Mouse (Mus musculus): Measurements from ENCODE around the gene Zfp280c. TPM values are rescaled to one million over a fixed set of nuclear protein-coding genes. Genes with fewer than 3 reads are reported as not detected.

Gene Zfp280c
- 10 to 100 TPM; 18.7 to 25.9 TPM for total RNA-seq (2021)

- peak; percentile 52 to 62 for DNase-seq (ENCODE audit: extremely low spot score in 1 of 2, low spot score in 1 of 2)
Measured at GRCm38 (mm10) chrX:48594099-48594760, at the start of gene Zfp280c. Gene Zfp280c, minus strand, starts transcription at chrX:48594504.

GRCm38 (mm10) chrX:48637032-48637431 is 42.7 kb upstream of the Zfp280c start:
- no peak for DNase-seq (ENCODE audit: extremely low spot score in 1 of 2, low spot score in 1 of 2)

- no peak for DNase-seq (ENCODE audit: extremely low spot score in 1 of 2, low spot score in 1 of 2)
Measured at GRCm38 (mm10) chrX:48624054-48624420, 29.7 kb upstream of the Zfp280c start.

GRCm38 (mm10) chrX:48623379-48624053 is 29.2 kb upstream of the Zfp280c start, which contains the start of gene Slc25a14:
Gene Slc25a14, plus strand, starts transcription at chrX:48623413.
- peak; percentile 58 for DNase-seq (ENCODE audit: extremely low spot score in 1 of 2, low spot score in 1 of 2)

GRCm38 (mm10) chrX:48623049-48623378 is 28.7 kb upstream of the Zfp280c start:
- DNase-seq (ENCODE audit: extremely low spot score in 1 of 2, low spot score in 1 of 2): no peak

GRCm38 (mm10) chrX:48604872-48605271 is 10.6 kb upstream of the Zfp280c start:
- no peak for DNase-seq (ENCODE audit: extremely low spot score in 1 of 2, low spot score in 1 of 2)

GRCm38 (mm10) chrX:48596906-48597305 is 2.6 kb upstream of the Zfp280c start:
- DNase-seq (ENCODE audit: extremely low spot score in 1 of 2, low spot score in 1 of 2): no peak

- DNase-seq (ENCODE audit: extremely low spot score in 1 of 2, low spot score in 1 of 2): no peak
Measured at GRCm38 (mm10) chrX:48596053-48596452, 1.7 kb upstream of the Zfp280c start.

- DNase-seq (ENCODE audit: extremely low spot score in 1 of 2, low spot score in 1 of 2): no peak
Measured at GRCm38 (mm10) chrX:48593721-48594098, 594 bp downstream of the Zfp280c start.

- no peak for DNase-seq (ENCODE audit: extremely low spot score in 1 of 2, low spot score in 1 of 2)
Measured at GRCm38 (mm10) chrX:48583332-48583731, 11.0 kb downstream of the Zfp280c start.

- peak; percentile 42 to 77 for DNase-seq (ENCODE audit: extremely low spot score in 1 of 2, low spot score in 1 of 2)
Measured at GRCm38 (mm10) chrX:48532175-48532574, 62.1 kb downstream of the Zfp280c start.

- no peak for DNase-seq (ENCODE audit: extremely low spot score in 1 of 2, low spot score in 1 of 2)
Measured at GRCm38 (mm10) chrX:48526435-48526834, 67.9 kb downstream of the Zfp280c start.

- DNase-seq (ENCODE audit: extremely low spot score in 1 of 2, low spot score in 1 of 2): no peak
Measured at GRCm38 (mm10) chrX:48525866-48526265, 68.4 kb downstream of the Zfp280c start.

GRCm38 (mm10) chrX:48525332-48525731 is 69.0 kb downstream of the Zfp280c start:
- no peak for DNase-seq (ENCODE audit: extremely low spot score in 1 of 2, low spot score in 1 of 2)

GRCm38 (mm10) chrX:48523512-48523911 is 70.8 kb downstream of the Zfp280c start:
- no peak for DNase-seq (ENCODE audit: extremely low spot score in 1 of 2, low spot score in 1 of 2)

- DNase-seq (ENCODE audit: extremely low spot score in 1 of 2, low spot score in 1 of 2): no peak
Measured at GRCm38 (mm10) chrX:48521651-48522050, 72.7 kb downstream of the Zfp280c start.

- DNase-seq (ENCODE audit: extremely low spot score in 1 of 2, low spot score in 1 of 2): no peak
Measured at GRCm38 (mm10) chrX:48519549-48520085, 74.7 kb downstream of the Zfp280c start.

GRCm38 (mm10) chrX:48518808-48519548 is 75.3 kb downstream of the Zfp280c start, which contains the start of gene Rab33a:
Gene Rab33a, plus strand, starts transcription at chrX:48519285.
- DNase-seq (ENCODE audit: extremely low spot score in 1 of 2, low spot score in 1 of 2): peak; percentile 22 to 41

- DNase-seq (ENCODE audit: extremely low spot score in 1 of 2, low spot score in 1 of 2): no peak
Measured at GRCm38 (mm10) chrX:48518211-48518807, 76.0 kb downstream of the Zfp280c start.

- DNase-seq (ENCODE audit: extremely low spot score in 1 of 2, low spot score in 1 of 2): no peak
Measured at GRCm38 (mm10) chrX:48513824-48514223, 80.5 kb downstream of the Zfp280c start.

Measured in layer of hippocampus, postnatal 25 days (tissue).